In genomic region chr19:46971051-46971689, GRCm38 (mm10) we compare ENCODE assay signal across 10 mouse cellular contexts. TPM values are rescaled to one million over a fixed set of nuclear protein-coding genes. Genes with fewer than 3 reads are reported as not detected.
A peak's percentile ranks its signal among the peaks of the same experiment; 100 is the strongest.
DNase-seq lines count a peak whose midpoint lies in the region; ATAC-seq lines count a peak whose summit lies in the region.
"Had no signal": no experiment of that assay in that cellular context is flagged by ENCODE, and none has a peak within 500 bp of the region (broad histone marks: within the 10 kb centered on the region; RNA-seq: fewer than 3 reads in every experiment).

No protein-coding gene starts in this region.

- H3K4me1 ChIP-seq in lung, embryonic 15.5 days = peaks cover 35% of the 10 kb centered on the region
- peaks cover 15% of the 10 kb centered on the region for H3K4me1 ChIP-seq in forebrain, embryonic 14.5 days (ENCODE audit: control insufficient read depth, insufficient read depth, low read length)
- H3K4me1 ChIP-seq in liver, embryonic 13.5 days (replicated peaks) = peaks cover 48% of the 10 kb centered on the region
- no peaks in the 10 kb centered on the region for H3K4me1 ChIP-seq in stomach, embryonic 14.5 days (ENCODE audit: control insufficient read depth, insufficient read depth, low read length)

- H3K36me3 ChIP-seq in lung, embryonic 15.5 days = no peaks in the 10 kb centered on the region
- H3K36me3 ChIP-seq in forebrain, embryonic 14.5 days (ENCODE audit: control insufficient read depth, insufficient read depth, low read length) = no peaks in the 10 kb centered on the region
- no peaks in the 10 kb centered on the region for H3K36me3 ChIP-seq in liver, embryonic 13.5 days
- H3K36me3 ChIP-seq in stomach, embryonic 14.5 days (ENCODE audit: control insufficient read depth, insufficient read depth, low read length) = no peaks in the 10 kb centered on the region

- no peak overlapping the region for H3K4me3 ChIP-seq in lung, embryonic 15.5 days
- H3K4me3 ChIP-seq in forebrain, embryonic 14.5 days (ENCODE audit: low read depth, low read length) = no peak overlapping the region
- H3K4me3 ChIP-seq in liver, embryonic 13.5 days (replicated peaks) = no peak overlapping the region
- H3K4me3 ChIP-seq in stomach, embryonic 14.5 days (ENCODE audit: low read depth, low read length) = no peak overlapping the region
- H3K4me3 ChIP-seq: gastrocnemius, adult 2 months; megakaryocyte, embryonic 14.5 days had no signal

- no peaks in the 10 kb centered on the region for H3K27me3 ChIP-seq in lung, embryonic 15.5 days
- no peaks in the 10 kb centered on the region for H3K27me3 ChIP-seq in forebrain, embryonic 14.5 days (replicated peaks; ENCODE audit: control insufficient read depth, insufficient read depth, low read length)
- no peaks in the 10 kb centered on the region for H3K27me3 ChIP-seq in liver, embryonic 13.5 days
- no peaks in the 10 kb centered on the region for H3K27me3 ChIP-seq in stomach, embryonic 14.5 days (ENCODE audit: control insufficient read depth, insufficient read depth, low read length)
- H3K27me3 ChIP-seq: megakaryocyte, embryonic 14.5 days had no signal

- H3K9me3 ChIP-seq in lung, embryonic 15.5 days = no peaks in the 10 kb centered on the region
- H3K9me3 ChIP-seq in forebrain, embryonic 14.5 days (replicated peaks; ENCODE audit: control insufficient read depth, low read length) = no peaks in the 10 kb centered on the region
- H3K9me3 ChIP-seq in liver, embryonic 13.5 days (replicated peaks) = no peaks in the 10 kb centered on the region
- no peaks in the 10 kb centered on the region for H3K9me3 ChIP-seq in stomach, embryonic 14.5 days (ENCODE audit: control insufficient read depth, low read depth, low read length)
- H3K9me3 ChIP-seq: megakaryocyte, embryonic 14.5 days had no signal

- 53% methylated on average over 8 of the region's 8 CpGs for WGBS in lung, embryonic 15.5 days
- WGBS in forebrain, embryonic 14.5 days = 23% methylated on average over 8 of the region's 8 CpGs
- WGBS in liver, embryonic 13.5 days (ENCODE audit: insufficient replicate concordance) = 71% methylated on average over 8 of the region's 8 CpGs
- WGBS in stomach, embryonic 14.5 days = 57% methylated on average over 8 of the region's 8 CpGs

- no peak overlapping the region for H3K4me2 ChIP-seq in lung, embryonic 15.5 days
- 0 out of 2 replicates have a peak overlapping the region, but pooled peaks have one; percentile 1 for H3K4me2 ChIP-seq in forebrain, embryonic 14.5 days (ENCODE audit: low read length)
- no peak overlapping the region for H3K4me2 ChIP-seq in liver, embryonic 13.5 days
- H3K4me2 ChIP-seq in stomach, embryonic 14.5 days (replicated peaks; ENCODE audit: low read depth, low read length) = no peak overlapping the region

- peak overlapping the region; percentile 83 for H3K27ac ChIP-seq in lung, embryonic 15.5 days
- peak overlapping the region; percentile 87 for H3K27ac ChIP-seq in forebrain, embryonic 14.5 days (ENCODE audit: low read depth, low read length)
- peak overlapping the region; percentile 47 for H3K27ac ChIP-seq in liver, embryonic 13.5 days
- peak overlapping the region; percentile 79 for H3K27ac ChIP-seq in stomach, embryonic 14.5 days (ENCODE audit: low read length)

- H3K9ac ChIP-seq in lung, embryonic 15.5 days = no peak overlapping the region
- peak overlapping the region; percentile 29 for H3K9ac ChIP-seq in forebrain, embryonic 14.5 days (ENCODE audit: low read length)
- no peak overlapping the region for H3K9ac ChIP-seq in liver, embryonic 13.5 days
- H3K9ac ChIP-seq in stomach, embryonic 14.5 days (replicated peaks; ENCODE audit: low read depth, low read length) = no peak overlapping the region

- DNase-seq in lung, postnatal 10 days = no peak
- peak; percentile 79 for DNase-seq in forebrain, embryonic 14.5 days (ENCODE audit: low spot score)
- no peak for DNase-seq in liver, embryonic 13.5 days
- no peak for DNase-seq in frontal cortex, postnatal 10 days (ENCODE audit: low spot score in 2 of 2)
- no peak for DNase-seq in cerebellum, postnatal 14 days
- DNase-seq: gastrocnemius, adult 2 months; kidney, postnatal 25 days had no signal

- ATAC-seq in lung, embryonic 15.5 days (ENCODE audit: borderline replicate concordance, extremely low read depth, low FRiP score, low TSS enrichment) = no peak
- ATAC-seq in forebrain, embryonic 14.5 days = peak; percentile 81
- ATAC-seq in liver, embryonic 13.5 days (ENCODE audit: low read depth) = no peak
- ATAC-seq in stomach, embryonic 14.5 days (ENCODE audit: insufficient number of reproducible peaks, insufficient read depth, low FRiP score, low read depth) = peak; percentile 62

RNA-seq across cellular contexts. Expression of gene Ina, which starts 43.3 kb away (rescaled TPM):
- polyA plus RNA-seq in lung, embryonic 15.5 days (2015; fragmentation: Nextera tagmentation; extraction: Ambion mirVana) = 1.0 and 2.3 TPM in 2 replicates
- 253 and 297 TPM in 2 replicates for polyA plus RNA-seq in forebrain, embryonic 14.5 days (2014; fragmentation: Nextera tagmentation; extraction: Ambion mirVana)
- 0.58 and 0.71 TPM in 2 replicates for polyA plus RNA-seq in liver, embryonic 13.5 days (2015; fragmentation: Nextera tagmentation; extraction: Ambion mirVana)
- 16.0 and 18.7 TPM in 2 replicates for polyA plus RNA-seq in stomach, embryonic 14.5 days (2014; fragmentation: Nextera tagmentation; extraction: Ambion mirVana)

RNA-seq across cellular contexts. Expression of gene Nt5c2, which starts 43.8 kb away (rescaled TPM):
- 85.4 and 86.0 TPM in 2 replicates for polyA plus RNA-seq in lung, embryonic 15.5 days (2015; fragmentation: Nextera tagmentation; extraction: Ambion mirVana)
- 84.2 and 86.2 TPM in 2 replicates for polyA plus RNA-seq in forebrain, embryonic 14.5 days (2014; fragmentation: Nextera tagmentation; extraction: Ambion mirVana)
- 61.0 and 69.1 TPM in 2 replicates for polyA plus RNA-seq in liver, embryonic 13.5 days (2015; fragmentation: Nextera tagmentation; extraction: Ambion mirVana)
- 84.2 and 106 TPM in 2 replicates for polyA plus RNA-seq in stomach, embryonic 14.5 days (2014; fragmentation: Nextera tagmentation; extraction: Ambion mirVana)

Comparison
In these comparisons a context has a peak if more than half of its experiments do, and no peak if none do; other contexts are left out.
1. ATAC-seq: peak in forebrain, embryonic 14.5 days (single experiment) and stomach, embryonic 14.5 days (single experiment); none in lung, embryonic 15.5 days (single experiment) and liver, embryonic 13.5 days (single experiment).
2. RNA of gene Ina, which starts 43.3 kb away (polyA plus RNA-seq): 253 to 297 TPM in forebrain, embryonic 14.5 days; 16.0 to 18.7 TPM in stomach, embryonic 14.5 days, 1.0 to 2.3 TPM in lung, embryonic 15.5 days and 0.58 to 0.71 TPM in liver, embryonic 13.5 days; every median in the first group is over 10 times any median in the second.
3. Peak in every context shown above with its lines, with median percentiles within 50 percentile points of each other: H3K27ac ChIP-seq.